Mouse (Mus musculus) embryo, embryonic 9.5 days (tissue): ENCODE results near the gene Gatd1.
A peak's percentile ranks its signal among the peaks of the same experiment; 100 is the strongest.
"Not testable (repeated sequence)": the region's sequence is repeated elsewhere in the genome, so short reads cannot be mapped to it uniquely, and the experiment has no call there.

Experiments
- DNase-seq: peaks from one replicate; pipeline ENCODE4 v3.0.0-alpha.2; 2017; ENCODE audit errors: extremely low spot score

Gene Gatd1

GRCm38 (mm10) chr7:141426948-141427730, 13.2 kb upstream of the Gatd1 start:
- no peak for DNase-seq

DNA sequence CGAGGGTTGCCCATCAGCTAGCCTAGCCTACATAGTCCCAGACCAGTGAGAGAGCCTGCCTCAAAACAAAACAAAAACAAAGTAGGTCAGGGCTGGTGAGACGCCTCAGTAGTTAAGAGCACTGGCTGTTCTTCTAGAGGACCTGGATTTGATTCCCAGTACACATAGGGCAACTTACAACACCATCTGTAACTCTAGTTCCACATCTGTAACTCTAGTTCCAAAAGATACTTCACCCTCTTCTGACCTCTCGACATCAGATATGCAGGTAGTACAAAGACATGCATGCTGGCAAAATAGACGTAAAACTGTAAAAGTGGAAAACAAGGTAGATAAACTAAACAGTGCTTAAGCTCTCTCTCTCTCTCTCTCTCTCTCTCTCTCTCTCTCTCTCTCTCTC, 9.9 kb upstream of the Gatd1 start:
- DNase-seq: no peak

GRCm38 (mm10) chr7:141420030-141420702, 6.2 kb upstream of the Gatd1 start:
- DNase-seq: no peak

- DNase-seq: no peak
Observed at GRCm38 (mm10) chr7:141418970-141419369, 5.0 kb upstream of the Gatd1 start.

DNA sequence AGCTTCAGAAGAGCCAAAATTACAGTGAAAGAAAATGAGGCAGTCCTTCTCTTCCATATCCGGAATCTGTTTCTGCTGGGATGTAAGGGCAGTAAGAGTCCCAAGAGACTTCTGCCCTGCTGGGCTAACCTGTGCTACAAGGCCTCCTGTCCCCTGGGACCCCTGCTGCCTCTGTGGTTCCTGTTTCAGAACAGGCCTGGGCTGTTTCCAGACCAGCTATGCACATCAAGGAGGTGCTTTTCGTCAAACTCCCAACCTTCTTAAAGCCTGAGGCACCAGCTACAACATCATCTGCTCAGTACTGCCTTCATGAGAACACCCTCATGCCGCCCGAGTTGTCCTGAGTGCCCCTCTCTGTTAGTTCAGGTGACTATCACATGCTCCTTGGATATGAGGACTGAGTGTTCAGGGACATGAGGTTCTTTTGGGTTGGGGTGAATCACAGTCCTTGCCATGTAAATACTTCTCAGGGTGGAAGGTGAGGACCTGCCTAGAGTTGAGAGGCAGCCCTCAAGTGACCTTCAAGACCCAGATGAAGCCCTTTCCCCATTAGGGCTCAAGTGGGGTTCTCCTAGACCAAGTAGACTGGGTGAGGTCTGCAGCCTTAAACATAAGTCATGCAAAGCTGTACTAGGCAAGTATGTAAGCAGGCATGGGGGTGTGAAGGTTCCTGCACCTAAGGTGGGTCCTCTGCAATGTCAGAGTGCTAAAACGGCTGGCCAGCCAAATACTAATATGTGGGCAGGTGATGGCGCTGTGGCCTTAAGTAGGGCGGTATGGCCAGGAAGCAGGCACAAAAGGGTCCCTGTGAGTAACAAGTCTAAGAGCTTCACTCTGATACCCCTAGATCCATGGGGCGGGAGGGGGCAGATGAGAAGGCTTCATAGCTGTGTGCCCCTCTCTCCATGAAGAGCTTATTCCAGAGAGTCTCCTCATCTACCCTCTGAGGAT, 4.1 kb upstream of the Gatd1 start:
- DNase-seq: no peak

DNA sequence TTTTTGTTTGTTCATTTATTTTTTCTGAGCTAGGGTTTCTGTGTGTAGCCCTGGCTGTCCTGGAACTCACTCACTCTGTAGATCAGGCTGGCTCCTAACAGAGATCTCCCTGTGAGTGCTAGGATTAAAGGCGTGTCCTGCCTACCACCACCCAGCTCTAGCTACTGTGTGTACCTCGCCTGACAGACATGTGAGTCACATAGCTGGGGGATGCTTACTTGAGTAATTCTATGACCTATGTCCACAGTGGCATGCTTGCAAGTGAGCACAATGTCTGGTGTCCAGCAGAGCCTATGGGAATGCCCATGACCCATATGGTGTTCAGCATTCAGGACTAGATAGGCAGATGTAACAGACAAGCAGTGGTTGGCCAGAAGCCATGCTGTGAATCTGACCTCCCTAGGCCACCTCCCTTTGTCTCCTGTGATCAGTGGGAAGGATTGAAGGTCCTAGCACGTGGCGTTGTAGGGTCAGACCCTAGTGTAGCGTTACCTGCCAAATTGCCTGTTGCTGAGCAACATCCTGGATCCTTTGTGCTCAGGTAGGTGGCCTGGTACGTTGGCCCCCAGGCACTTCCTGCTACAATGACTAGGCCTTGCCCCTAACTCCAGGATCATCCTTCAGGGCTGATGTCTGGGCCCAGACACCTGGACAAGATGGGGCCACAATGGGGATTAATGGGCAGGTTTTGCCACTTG, 2.4 kb upstream of the Gatd1 start:
- no peak for DNase-seq

DNA sequence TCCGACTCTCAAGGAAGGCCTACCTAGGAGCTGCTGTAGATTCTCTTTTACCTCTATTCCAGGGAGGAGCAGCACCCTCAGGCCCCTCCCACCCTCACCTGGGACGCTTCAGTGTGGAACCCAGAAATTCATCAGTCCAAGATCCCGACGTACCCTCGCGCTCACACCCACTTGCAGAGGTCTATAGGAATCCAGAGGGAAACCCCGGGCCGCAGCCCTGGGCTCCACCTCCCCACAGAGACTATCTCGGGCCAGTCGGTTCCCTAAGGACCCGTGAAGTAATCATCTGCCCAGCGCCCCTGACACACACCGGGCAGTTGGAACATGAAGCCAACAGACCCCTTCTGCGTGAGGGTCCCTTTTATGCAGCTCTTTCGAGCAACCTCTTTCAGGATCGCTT, 605 bp downstream of the Gatd1 start:
- DNase-seq: no peak

DNA sequence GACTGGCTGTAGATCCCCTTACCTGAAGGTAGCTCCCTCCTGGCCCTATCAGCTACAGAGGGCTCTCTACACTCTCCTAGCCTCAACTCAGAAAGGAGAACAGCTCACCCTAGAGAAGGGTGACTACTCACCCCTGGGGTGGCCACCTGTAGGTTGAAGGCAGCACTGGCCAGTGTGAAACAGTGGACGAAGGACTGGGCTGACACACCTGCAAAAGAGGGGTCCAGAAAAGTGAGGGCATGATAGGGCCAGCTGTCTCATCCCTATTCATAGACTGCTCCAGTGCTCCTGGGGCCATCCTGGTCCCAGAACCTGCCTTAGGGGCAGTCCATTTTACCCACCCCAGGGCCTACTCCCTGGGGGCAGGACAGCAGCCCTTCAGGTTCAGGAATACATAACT, 2.3 kb downstream of the Gatd1 start:
- no peak for DNase-seq

DNA sequence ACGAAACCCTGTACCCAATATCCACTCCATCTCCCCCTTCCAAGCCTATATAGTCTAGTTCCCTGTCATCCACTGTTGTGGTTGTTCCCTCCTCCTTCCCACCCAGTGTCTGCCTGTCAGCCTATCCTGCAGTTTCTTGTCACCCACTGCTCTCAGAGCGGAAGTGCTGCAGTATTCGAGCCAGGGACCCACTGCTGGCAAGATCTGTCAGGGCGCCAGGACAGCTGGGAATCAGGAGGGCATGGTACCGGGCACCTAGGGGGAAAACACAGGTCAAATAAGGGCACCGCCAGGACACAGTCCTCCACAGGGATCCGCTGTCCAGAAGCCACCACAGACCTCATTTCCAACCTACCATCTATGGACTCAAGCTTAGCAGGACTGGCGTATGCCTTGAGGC, 3.3 kb downstream of the Gatd1 start:
- DNase-seq: no peak

- DNase-seq: peak; percentile 87
Observed at GRCm38 (mm10) chr7:141408833-141409232, 5.1 kb downstream of the Gatd1 start.

GRCm38 (mm10) chr7:141407670-141408069, 6.3 kb downstream of the Gatd1 start:
- DNase-seq: not testable (repeated sequence)

DNA sequence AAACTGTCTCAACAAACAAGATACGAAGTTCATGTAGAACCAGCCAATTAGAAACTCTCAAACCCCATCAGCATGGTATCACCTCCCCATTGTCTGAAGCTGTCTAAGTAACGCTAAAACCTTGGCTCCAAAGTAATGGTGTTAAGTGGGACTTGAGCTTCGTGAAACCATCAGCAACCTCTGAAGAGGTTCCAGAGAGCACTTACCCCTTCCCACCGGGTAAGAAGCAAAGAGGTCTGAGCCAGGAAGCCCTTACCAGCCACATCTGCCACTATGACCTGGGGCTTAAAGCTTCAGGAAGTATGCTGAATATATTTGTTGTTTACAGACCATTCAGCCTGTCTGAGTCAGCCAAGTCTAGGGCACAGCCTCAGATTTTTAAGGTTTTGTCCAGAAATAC, 8.5 kb downstream of the Gatd1 start:
- DNase-seq: no peak

- peak; percentile 54 for DNase-seq
Observed at GRCm38 (mm10) chr7:141403305-141403704, 10.6 kb downstream of the Gatd1 start.

GRCm38 (mm10) chr7:141395348-141395747, 18.6 kb downstream of the Gatd1 start:
- DNase-seq: no peak

GRCm38 (mm10) chr7:141394771-141395170, 19.2 kb downstream of the Gatd1 start:
- peak; percentile 78 for DNase-seq

GRCm38 (mm10) chr7:141394158-141394557, 19.8 kb downstream of the Gatd1 start:
- DNase-seq: no peak

DNA sequence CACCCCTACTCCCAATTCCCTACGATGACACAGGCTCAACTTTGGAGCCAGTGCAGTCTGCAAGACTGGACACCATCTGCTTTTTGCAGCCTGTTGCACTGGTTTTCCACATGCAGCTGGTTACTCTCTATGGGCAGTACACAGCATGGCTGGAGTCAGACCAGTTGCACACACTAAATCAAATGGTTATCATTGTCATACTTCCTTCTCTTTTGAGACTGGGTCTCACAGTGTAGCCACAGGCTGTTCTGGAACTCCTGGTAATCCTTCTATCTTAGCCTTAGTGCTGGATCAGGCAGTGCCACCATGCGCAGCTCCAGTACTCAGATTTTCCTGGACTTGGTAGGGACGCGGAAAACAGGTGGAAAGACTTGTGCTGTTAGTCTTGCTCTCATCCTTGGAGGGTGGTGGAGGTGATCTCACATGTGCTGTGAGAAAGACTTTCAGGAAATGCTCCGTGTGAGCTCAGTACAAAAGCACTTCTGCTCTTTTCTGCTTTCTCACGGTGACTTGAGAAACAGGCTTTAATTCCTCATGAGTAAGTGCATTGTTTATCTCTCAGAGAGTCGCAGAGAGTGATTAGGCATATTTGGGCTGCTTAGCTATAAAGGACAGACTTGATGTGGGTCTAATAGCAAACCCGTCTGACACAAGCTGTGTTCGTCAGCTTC, 21.2 kb downstream of the Gatd1 start:
- no peak for DNase-seq

DNA sequence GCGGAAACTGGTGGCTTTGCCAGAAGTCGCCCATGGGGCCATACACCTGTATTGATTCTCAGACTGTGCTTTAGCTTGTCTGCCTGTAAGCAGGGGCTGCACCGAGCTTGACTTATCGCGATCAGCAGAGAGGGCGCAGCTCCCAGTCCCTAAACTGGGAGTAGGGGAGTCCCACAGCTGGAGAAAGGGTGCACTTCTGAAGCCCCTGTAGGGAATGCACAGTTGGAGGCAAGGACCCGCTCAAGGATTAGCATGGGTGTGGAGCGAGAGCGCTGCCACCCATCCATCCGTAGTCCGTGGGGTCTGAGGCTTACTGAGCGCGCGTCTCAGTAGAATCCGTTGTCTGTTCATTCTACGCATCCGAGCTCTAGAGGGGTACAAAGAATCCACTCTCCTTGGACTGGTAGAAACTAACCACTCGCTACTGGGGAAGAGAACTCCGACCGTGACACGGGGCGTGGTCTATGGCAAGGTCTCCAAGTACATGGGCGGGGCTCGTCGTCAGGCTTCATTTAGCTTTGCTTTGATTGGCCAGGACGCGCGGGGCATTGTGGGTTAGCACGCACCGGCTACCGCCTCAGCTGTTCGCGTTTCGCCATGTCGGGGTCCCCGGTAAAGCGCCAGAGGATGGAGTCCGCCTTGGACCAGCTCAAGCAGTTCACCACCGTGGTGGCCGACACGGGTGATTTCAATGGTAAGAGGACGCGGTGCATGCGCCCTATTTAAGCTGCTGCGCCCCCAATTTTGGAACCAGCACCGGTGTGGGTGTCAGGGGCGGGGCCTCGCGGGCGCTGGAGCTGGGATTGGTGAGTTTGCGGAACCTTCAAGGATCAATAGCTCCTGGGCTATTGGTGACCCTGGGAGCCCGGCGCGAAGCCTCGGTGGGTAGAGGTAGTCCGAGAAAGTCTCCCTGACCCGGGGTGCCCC, 22.0 kb downstream of the Gatd1 start, which contains the start of gene Taldo1:
Taldo1 (plus strand) TSS at position 575 of the 927 bp plus-strand sequence.
- DNase-seq: peak; percentile 96

- no peak for DNase-seq
Observed at GRCm38 (mm10) chr7:141390326-141391259, 23.3 kb downstream of the Gatd1 start.
